Mouse (Mus musculus) lung, adult 2 months (tissue): ENCODE measurements around the gene Nbr1.

ENCODE experiments used
- CTCF ChIP-seq: fragments of 200-500 bp; IDR thresholded peaks from 2 replicates; pipeline ENCODE4 v1.5.1; 2011; ENCODE audit warnings: mild to moderate bottlenecking, low read length, control low read depth; ENCODE audit not compliant: insufficient read depth
- POLR2A ChIP-seq: fragments of 200-500 bp; IDR thresholded peaks from 2 replicates; pipeline ENCODE4 v1.6.1; 2011; ENCODE audit warnings: low read depth, mild to moderate bottlenecking, control low read depth, low read length, borderline replicate concordance; ENCODE audit errors: extremely low read depth

DNA sequence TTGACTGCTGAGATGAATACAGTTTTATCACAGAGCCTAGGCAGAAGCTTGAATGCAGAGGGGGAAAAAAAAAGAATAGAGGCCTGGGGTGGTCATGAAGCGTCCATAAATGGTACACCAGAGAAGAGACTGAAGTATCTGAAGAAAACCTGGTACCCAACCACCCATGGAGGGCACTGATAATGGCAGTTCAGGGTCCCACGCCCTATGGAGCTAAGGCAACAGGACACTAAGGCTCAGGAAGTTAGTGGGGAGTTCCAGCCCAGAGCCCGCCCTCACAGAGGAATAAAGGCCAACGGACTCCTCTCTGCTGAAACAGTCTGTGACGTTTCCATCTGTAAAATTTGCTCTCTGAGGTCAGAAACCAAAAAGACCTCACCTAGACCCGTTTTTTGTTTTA lies 63.4 kb downstream of the Nbr1 start:
- TF ChIP-seq CTCF = no peak
- TF ChIP-seq POLR2A = no peak
